Mouse (Mus musculus): ENCODE results near the gene Prkce. TPM values are rescaled to one million over a fixed set of nuclear protein-coding genes. Genes with fewer than 3 reads are reported as not detected.

Gene Prkce
- total RNA-seq, 2 experiments from 2014 or later, result 273 to 281 TPM

DNA sequence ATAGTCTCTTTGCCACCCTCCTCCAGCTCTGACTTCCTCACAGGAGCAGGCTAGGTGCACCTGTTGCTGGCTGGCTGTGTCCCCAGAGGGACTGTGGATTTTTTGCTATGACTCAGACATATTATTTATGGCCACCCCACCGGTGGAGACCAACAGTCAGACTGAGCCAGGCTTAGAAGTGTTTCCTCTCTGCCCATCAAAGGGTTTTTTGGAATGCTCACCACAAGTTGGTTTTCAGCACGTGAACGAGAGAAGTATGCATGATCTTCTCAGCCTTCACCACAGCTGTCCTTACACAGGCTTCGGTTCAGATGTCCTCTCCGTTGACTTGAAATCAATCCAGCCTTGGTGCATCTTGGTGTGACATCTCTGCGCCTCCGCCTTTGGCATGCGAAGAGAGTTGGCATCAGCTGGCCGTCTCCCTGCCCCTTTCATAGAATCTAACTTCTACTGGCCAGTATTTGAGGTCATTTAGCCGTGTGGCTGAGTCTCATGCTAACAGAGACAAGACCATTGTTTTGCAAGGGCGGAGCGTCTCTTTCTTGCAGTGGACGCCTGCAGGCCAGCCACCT is 42.2 kb downstream of the Prkce start:
- intact Hi-C loops (cut with DNase I), result no loop called here
- no peak for DNase-seq (ENCODE audit: extremely low spot score in 1 of 2, low spot score in 2 of 2)

DNA sequence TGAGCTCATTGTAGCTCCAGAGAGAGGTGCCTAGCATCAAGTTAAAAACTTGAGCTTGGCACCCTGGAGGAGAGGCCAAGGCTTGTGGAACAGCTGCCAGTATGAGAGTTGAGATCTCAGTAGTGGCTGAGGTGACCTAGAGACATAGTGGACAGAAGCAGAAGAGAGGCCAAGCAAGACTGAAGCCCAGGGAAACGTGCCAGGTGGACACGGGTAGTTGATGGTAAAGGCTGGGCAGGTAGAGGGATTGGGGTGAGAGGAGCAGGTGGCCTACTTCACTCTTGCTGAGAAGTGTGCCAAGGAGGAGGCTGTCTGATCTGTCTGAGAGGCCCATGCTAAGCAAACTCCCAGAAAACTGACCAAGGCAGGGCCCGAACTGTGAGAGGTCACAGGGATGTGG is 44.6 kb downstream of the Prkce start:
- intact Hi-C loops (cut with DNase I), result no loop called here

GRCm38 (mm10) chr17:86214285-86214684 is 46.7 kb downstream of the Prkce start:
- intact Hi-C loops (cut with DNase I), result no loop called here
- no peak for DNase-seq (ENCODE audit: extremely low spot score in 1 of 2, low spot score in 2 of 2)

More for the DNA sequence above, 44.6 kb downstream of the Prkce start:
- DNase-seq (ENCODE audit: extremely low spot score in 1 of 2, low spot score in 2 of 2), result no peak

- intact Hi-C loops (cut with DNase I), result loop anchor here (5.0 kb wide), 1 partner anchor 37 kb away; no protein-coding TSS in a partner anchor
- no peak for DNase-seq (ENCODE audit: extremely low spot score in 1 of 2, low spot score in 2 of 2)
Measured at GRCm38 (mm10) chr17:86214741-86215140, 47.2 kb downstream of the Prkce start.

GRCm38 (mm10) chr17:86215771-86216170 is 48.2 kb downstream of the Prkce start:
- intact Hi-C loops (cut with DNase I), result loop anchor here (5.0 kb wide), 1 partner anchor 38 kb away; no protein-coding TSS in a partner anchor
- no peak for DNase-seq (ENCODE audit: extremely low spot score in 1 of 2, low spot score in 2 of 2)

GRCm38 (mm10) chr17:86217468-86217867 is 49.9 kb downstream of the Prkce start:
- intact Hi-C loops (cut with DNase I), result loop anchor here (5.0 kb wide), 1 partner anchor 40 kb away; no protein-coding TSS in a partner anchor
- DNase-seq (ENCODE audit: extremely low spot score in 1 of 2, low spot score in 2 of 2), result no peak

GRCm38 (mm10) chr17:86218553-86218952 is 51.0 kb downstream of the Prkce start:
- no peak for DNase-seq (ENCODE audit: extremely low spot score in 1 of 2, low spot score in 2 of 2)
- intact Hi-C loops (cut with DNase I), result loop anchor here (5.0 kb wide), 1 partner anchor 41 kb away; no protein-coding TSS in a partner anchor

- intact Hi-C loops (cut with DNase I), result no loop called here
Measured at GRCm38 (mm10) chr17:86225488-86226186, 58.1 kb downstream of the Prkce start.

DNA sequence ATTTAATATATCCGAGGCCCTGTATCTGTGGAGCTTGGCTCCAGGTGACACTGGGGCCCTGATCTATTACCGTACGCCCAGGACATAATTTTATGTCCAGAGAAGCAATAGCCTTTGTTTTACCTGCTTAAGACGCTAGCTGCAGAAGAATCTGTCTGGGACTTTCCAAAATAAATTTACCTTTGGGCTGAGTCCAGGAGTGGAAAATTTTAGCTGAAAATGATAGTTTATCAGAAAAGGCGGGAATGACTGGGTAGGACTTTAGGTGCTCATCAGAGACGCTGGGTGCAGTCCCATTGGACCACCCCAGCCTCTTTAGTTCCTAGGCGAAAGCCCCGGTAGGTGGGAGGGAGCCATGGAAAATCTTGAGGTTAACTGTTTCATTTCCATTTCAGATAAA is 58.6 kb downstream of the Prkce start:
- no peak for DNase-seq (ENCODE audit: extremely low spot score in 1 of 2, low spot score in 2 of 2)
- intact Hi-C loops (cut with DNase I), result no loop called here

More at GRCm38 (mm10) chr17:86225488-86226186, 58.1 kb downstream of the Prkce start:
- no peak for DNase-seq (ENCODE audit: extremely low spot score in 1 of 2, low spot score in 2 of 2)

DNA sequence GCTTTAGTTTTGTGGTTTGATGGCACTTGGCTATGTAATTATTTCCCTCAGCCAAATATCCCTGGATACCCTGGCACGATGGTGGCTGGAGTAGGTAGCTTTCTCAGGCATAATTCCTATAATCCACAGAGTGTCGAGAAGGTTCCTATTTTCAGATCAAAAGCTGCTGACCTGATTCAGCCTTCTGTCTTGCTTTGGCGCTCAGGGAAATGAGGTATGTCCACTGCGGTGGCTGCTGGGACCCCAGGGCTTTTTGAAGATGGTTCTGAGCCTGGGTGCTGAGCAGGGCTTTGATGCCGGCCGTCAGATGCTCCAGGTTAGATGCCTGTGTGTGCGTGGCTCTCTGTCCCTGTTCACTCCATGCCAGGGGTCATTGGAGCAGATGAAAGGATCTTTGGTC is 59.0 kb downstream of the Prkce start:
- intact Hi-C loops (cut with DNase I), result no loop called here
- DNase-seq (ENCODE audit: extremely low spot score in 1 of 2, low spot score in 2 of 2), result no peak

GRCm38 (mm10) chr17:86227389-86227788 is 59.8 kb downstream of the Prkce start:
- intact Hi-C loops (cut with DNase I), result no loop called here
- no peak for DNase-seq (ENCODE audit: extremely low spot score in 1 of 2, low spot score in 2 of 2)

DNA sequence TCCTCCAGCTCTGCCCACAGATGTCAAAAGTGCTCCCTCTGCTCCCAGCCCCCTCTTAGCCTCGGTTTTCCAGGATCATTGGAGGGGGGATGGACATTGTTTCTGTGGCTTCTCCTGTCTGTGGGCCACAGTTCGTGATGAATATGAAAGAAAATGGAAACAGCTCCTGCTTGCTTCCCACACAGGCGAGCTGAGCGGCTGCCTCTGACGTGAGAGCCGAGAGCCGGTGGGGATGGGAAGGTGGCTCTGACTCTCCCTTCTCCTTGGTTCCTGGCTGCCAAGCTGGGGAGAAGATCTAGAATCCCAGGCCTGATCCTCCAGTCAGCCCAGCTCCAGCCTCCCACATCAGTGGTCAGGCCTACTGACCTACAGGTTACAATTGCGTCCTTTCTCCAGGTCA is 61.3 kb downstream of the Prkce start:
- DNase-seq (ENCODE audit: extremely low spot score in 1 of 2, low spot score in 2 of 2), result peak in 1 of 2 experiments; percentile 53
- intact Hi-C loops (cut with DNase I), result no loop called here

- intact Hi-C loops (cut with DNase I), result no loop called here
- DNase-seq (ENCODE audit: extremely low spot score in 1 of 2, low spot score in 2 of 2), result no peak
Measured at GRCm38 (mm10) chr17:86230141-86230633, 62.6 kb downstream of the Prkce start.

- intact Hi-C loops (cut with DNase I), result no loop called here
- DNase-seq (ENCODE audit: extremely low spot score in 1 of 2, low spot score in 2 of 2), result no peak
Measured at GRCm38 (mm10) chr17:86231741-86232179, 64.2 kb downstream of the Prkce start.

GRCm38 (mm10) chr17:86232248-86232647 is 64.7 kb downstream of the Prkce start:
- no peak for DNase-seq (ENCODE audit: extremely low spot score in 1 of 2, low spot score in 2 of 2)
- intact Hi-C loops (cut with DNase I), result no loop called here

DNA sequence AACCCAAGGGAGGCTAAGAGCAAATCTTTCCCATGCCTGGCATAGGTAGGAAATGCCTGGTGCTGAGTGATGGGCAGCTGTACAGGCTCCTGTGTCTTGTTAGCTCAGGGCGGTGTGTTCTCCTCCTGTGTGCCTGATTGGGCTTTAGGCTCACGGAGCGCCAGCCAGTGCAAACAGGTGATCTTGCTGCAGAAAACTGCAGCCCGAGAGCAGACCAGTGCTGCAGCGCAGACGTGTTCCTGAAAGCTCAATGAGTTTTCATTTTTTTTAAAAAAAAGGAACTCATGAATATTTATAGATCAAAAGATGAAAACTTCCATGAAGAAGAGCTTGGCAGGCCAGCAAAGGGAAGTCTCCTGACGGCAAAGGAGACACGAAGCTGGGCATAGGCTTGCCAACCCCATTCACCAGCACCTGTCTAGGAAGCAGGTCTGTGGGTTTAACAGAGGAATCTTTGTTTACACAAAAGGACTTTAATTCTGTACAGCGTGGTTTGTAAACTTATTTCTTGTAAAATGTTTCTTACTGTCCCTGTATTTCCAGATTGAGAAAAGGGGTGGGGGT is 67.1 kb downstream of the Prkce start:
- DNase-seq (ENCODE audit: extremely low spot score in 1 of 2, low spot score in 2 of 2), result no peak
- intact Hi-C loops (cut with DNase I), result no loop called here

DNA sequence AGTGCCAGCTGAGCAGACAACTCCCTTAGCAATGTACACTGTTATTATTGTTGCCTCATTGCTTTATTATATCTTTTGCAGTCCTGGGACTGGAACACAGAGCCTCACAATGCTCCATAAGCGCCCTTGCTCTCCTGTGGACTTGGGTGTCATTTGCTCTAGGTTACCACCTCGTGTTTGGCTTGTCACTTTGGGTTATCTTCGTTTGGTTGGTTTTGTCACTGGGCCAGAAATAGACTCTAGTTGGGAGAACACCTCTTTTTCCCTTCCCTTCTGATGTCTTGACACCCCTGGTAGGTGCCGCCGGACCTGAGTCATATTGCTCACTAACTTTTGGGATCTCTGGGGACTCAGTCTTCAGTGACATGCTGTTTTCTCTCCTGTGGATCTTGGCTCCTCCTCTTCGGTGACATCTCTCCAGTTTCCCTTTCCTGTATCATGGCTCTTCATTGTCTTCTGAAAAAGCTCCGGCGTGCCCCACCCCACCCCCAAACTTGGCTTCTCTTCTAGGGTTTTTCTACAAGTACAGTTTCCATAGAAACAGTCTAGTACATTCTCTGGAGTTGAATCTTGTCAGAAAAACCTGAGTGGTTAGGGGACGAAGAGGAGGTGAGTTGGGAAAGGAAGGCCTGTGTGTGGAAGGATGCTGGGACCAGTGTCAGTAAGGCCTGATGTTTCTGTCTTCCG is 68.6 kb downstream of the Prkce start:
- no peak for DNase-seq (ENCODE audit: extremely low spot score in 1 of 2, low spot score in 2 of 2)
- intact Hi-C loops (cut with DNase I), result no loop called here

- intact Hi-C loops (cut with DNase I), result no loop called here
- DNase-seq (ENCODE audit: extremely low spot score in 1 of 2, low spot score in 2 of 2), result peak in 1 of 2 experiments; percentile 51
Measured at GRCm38 (mm10) chr17:86236861-86237763, 69.5 kb downstream of the Prkce start.
